Mouse (Mus musculus) stomach, postnatal 0 days (tissue): ENCODE results near the gene Tpm4.

ENCODE experiments used
- CTCF ChIP-seq: IDR thresholded peaks from 2 replicates; pipeline ENCODE4 v1.5.1; 2016; ENCODE audit warnings: antibody characterized with exemption, low read depth, mild to moderate bottlenecking, moderate library complexity
- EP300 ChIP-seq: optimal IDR thresholded peaks from 2 replicates; pipeline ENCODE3; 2016; ENCODE audit warnings: antibody characterized with exemption

- TF ChIP-seq EP300 (no peak), CTCF (no peak)
Measured at GRCm38 (mm10) chr8:72169681-72170249, 35.0 kb downstream of the Tpm4 start.
